Mouse (Mus musculus) liver, adult 2 months (tissue): ENCODE results near the gene Arl8b.

ENCODE experiments used
- CTCF ChIP-seq: fragments of 200-500 bp; IDR thresholded peaks from 2 replicates; pipeline ENCODE4 v1.5.1; 2011; ENCODE audit warnings: low read depth, low read length, control low read depth
- POLR2A ChIP-seq: fragments of 200-500 bp; IDR thresholded peaks from 2 replicates; pipeline ENCODE4 v1.6.1; 2011; ENCODE audit warnings: low read length, control low read depth; ENCODE audit not compliant: insufficient read depth; ENCODE audit errors: extremely low read depth

DNA sequence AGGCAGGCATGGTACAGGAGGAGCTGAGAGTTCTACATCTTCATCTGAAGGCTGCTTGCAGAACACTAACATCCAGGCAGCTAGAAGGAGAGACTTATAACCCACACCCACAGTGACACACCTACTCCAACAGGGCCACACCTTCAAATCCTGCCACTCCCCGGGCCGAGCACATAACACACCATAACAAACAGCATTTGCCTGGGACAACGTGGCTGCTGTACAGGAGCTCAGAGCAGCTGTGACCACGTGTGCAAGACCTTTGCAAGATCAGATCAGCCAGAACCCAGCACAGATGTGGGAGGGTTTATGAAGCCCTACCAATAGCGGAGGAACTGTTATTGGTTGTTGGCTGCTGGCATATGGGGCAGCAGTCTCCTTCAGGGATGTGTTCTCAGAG lies 83.4 kb downstream of the Arl8b start:
- no peak for TF ChIP-seq CTCF
- TF ChIP-seq POLR2A = no peak
